Mouse (Mus musculus): ENCODE results near the gene Tmem115. TPM values are rescaled to one million over a fixed set of nuclear protein-coding genes. Genes with fewer than 3 reads are reported as not detected.

Gene Tmem115
- polyA plus RNA-seq, 1 experiment from 2014 or later, result 46.2 TPM

GRCm38 (mm10) chr9:107522400-107522711, 11.4 kb upstream of the Tmem115 start:
- no peaks in the 10 kb centered on the region for H3K36me3 ChIP-seq
- H3K9me3 ChIP-seq, result no peaks in the 10 kb centered on the region
- H3K27me3 ChIP-seq, result peaks cover 48% of the 10 kb centered on the region
- WGBS, result 40% methylated on average over 2 of the region's 2 CpGs
- 0 out of 2 replicates have a peak, but pooled peaks have one; percentile 15 for ATAC-seq (ENCODE audit: insufficient number of reproducible peaks, insufficient read depth, low FRiP score, low TSS enrichment, low read depth)
- no peak overlapping the region for H3K4me3 ChIP-seq
- H3K4me2 ChIP-seq, result peak overlapping the region; percentile 50
- no peak overlapping the region for H3K27ac ChIP-seq
- H3K4me1 ChIP-seq, result peaks cover 38% of the 10 kb centered on the region
- H3K9ac ChIP-seq, result peak overlapping the region; percentile 51

DNA sequence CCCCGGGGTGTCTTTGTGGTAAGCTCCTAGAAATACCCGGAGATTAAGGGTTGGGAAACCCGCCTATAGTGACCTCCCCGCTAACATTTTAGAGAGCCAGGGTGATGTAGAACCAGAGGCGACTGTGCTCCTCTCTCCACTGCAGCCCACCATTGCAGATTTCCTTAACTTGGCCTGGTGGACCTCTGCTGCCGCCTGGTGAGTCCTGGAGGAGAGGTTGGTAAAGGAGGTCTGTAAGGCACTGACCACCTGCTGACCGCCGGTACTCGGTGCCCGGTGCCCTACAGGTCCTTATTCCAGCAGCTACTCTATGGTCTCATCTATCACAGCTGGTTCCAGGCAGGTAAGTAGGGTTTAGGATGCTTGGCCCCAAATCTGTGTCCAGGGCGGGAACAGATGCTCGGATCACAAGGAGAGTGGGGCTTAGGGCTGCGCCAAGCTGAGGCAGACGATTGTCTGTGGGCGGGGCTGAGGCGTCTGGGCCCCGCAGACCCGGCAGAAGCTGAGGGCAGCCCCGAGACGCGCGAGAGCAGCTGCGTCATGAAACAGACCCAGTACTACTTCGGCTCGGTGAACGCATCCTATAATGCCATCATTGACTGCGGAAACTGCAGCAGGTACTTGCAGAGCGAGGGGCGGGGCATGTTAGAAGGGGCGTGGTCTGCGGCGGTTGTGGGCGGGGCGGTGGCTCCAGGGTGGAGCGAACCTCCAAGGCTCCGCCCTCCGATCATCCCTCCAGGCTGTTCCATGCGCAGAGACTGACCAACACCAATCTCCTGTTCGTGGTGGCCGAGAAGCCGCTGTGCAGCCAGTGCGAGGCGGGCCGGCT, 7.3 kb upstream of the Tmem115 start:
- ATAC-seq (ENCODE audit: insufficient number of reproducible peaks, insufficient read depth, low FRiP score, low TSS enrichment, low read depth), result no peak
- Histone ChIP-seq H3K27ac (no peak overlapping the region), H3K27me3 (peaks cover 63% of the 10 kb centered on the region), H3K36me3 (no peaks in the 10 kb centered on the region), H3K9me3 (no peaks in the 10 kb centered on the region), H3K4me1 (peaks cover 26% of the 10 kb centered on the region), H3K4me3 (peak overlapping the region; percentile 44), H3K9ac (peak overlapping the region; percentile 41; the same call in 1 of the 2 replicates), H3K4me2 (peak overlapping the region; percentile 67)
- WGBS, result 5% methylated on average over 44 of the region's 44 CpGs

DNA sequence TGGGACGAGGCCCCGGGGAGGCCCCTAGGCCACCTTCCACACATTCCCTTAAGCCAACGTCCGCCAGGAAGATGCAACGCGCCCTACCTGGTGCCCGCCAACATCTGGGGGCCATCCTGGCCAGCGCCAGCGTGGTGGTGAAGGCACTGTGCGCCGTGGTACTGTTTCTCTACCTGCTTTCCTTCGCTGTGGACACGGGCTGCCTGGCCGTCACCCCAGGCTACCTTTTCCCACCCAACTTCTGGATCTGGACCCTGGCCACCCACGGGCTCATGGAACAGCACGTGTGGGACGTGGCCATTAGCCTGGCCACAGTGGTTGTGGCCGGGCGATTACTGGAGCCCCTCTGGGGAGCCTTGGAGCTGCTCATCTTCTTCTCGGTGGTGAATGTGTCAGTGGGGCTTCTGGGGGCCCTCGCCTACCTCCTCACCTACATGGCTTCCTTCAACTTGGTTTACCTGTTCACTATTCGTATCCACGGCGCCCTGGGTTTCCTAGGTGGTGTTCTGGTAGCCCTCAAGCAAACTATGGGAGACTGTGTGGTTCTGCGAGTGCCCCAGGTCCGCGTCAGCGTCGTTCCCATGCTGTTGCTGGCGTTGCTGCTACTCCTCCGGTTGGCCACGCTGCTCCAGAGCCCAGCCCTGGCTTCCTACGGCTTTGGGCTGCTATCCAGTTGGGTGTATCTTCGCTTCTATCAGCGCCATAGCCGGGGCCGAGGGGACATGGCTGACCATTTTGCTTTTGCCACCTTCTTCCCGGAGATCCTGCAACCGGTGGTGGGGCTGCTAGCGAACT, 860 bp downstream of the Tmem115 start:
- peaks cover 4% of the 10 kb centered on the region; the same call in 1 of the 2 replicates for H3K27me3 ChIP-seq
- H3K9me3 ChIP-seq, result no peaks in the 10 kb centered on the region
- peak overlapping the region; percentile 96 for H3K4me2 ChIP-seq
- H3K27ac ChIP-seq, result peak overlapping the region; percentile 85
- H3K4me1 ChIP-seq, result peaks cover 27% of the 10 kb centered on the region
- ATAC-seq (ENCODE audit: insufficient number of reproducible peaks, insufficient read depth, low FRiP score, low TSS enrichment, low read depth), result no peak
- H3K4me3 ChIP-seq, result peak overlapping the region; percentile 94
- H3K36me3 ChIP-seq, result peaks cover 30% of the 10 kb centered on the region
- under 1% methylated on average over 40 of the region's 40 CpGs for WGBS
- H3K9ac ChIP-seq, result peak overlapping the region; percentile 89

- Histone ChIP-seq H3K4me1 (peaks cover 48% of the 10 kb centered on the region), H3K4me2 (no peak overlapping the region), H3K27me3 (no peaks in the 10 kb centered on the region), H3K9ac (no peak overlapping the region), H3K36me3 (peaks cover 36% of the 10 kb centered on the region), H3K9me3 (no peaks in the 10 kb centered on the region), H3K27ac (no peak overlapping the region), H3K4me3 (no peak overlapping the region)
- 93% methylated on average over 7 of the region's 7 CpGs for WGBS
- ATAC-seq (ENCODE audit: insufficient number of reproducible peaks, insufficient read depth, low FRiP score, low TSS enrichment, low read depth), result no peak
Observed at GRCm38 (mm10) chr9:107538231-107538630, 4.5 kb downstream of the Tmem115 start.

DNA sequence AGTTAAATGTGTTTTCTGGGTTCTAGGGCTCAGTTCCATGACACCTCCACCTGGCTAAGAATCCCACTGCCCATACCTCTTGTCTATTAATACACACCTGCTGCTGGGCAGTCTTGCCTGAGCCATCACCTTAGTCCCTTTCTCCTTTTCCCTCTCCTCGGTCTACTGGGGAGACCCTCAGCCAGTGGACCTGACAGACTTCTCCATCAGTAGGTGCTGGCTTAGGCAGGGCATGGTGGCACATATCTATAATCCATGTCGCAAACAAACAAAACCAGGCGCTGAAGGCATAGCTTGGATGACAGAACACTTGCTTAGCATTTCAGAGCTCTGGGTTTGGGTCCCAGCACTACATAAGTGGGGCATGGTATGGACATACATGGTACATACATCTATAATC, 5.0 kb downstream of the Tmem115 start:
- Histone ChIP-seq H3K4me3 (no peak overlapping the region), H3K9ac (no peak overlapping the region), H3K4me1 (peaks cover 48% of the 10 kb centered on the region), H3K4me2 (no peak overlapping the region), H3K9me3 (no peaks in the 10 kb centered on the region), H3K27me3 (no peaks in the 10 kb centered on the region), H3K27ac (no peak overlapping the region), H3K36me3 (peaks cover 40% of the 10 kb centered on the region)
- ATAC-seq (ENCODE audit: insufficient number of reproducible peaks, insufficient read depth, low FRiP score, low TSS enrichment, low read depth), result no peak
- WGBS, result 91% methylated on average over 3 of the region's 3 CpGs

DNA sequence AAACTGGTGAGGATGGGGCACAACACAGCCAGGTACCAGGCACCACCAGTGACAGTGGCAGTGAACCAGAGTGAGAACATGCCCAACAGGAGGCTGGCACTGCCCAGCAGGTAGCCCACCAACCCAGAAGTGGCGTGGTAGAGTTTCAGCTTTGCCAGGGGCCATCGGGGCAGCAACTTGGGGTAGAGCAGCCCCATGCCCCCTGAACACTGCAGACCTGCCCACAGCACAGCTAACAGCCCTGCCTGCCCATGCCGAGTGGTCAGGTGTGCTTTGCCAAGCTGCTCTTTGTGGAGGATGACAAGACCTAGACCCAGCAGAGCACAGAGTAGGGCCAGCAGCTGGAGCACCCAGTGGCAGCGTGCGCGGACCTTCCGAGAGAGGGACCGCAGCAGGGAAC, 6.2 kb downstream of the Tmem115 start:
- Histone ChIP-seq H3K36me3 (peaks cover 51% of the 10 kb centered on the region), H3K4me1 (peaks cover 48% of the 10 kb centered on the region), H3K9me3 (no peaks in the 10 kb centered on the region), H3K4me3 (no peak overlapping the region), H3K27ac (no peak overlapping the region), H3K27me3 (no peaks in the 10 kb centered on the region), H3K4me2 (no peak overlapping the region), H3K9ac (no peak overlapping the region)
- 93% methylated on average over 8 of the region's 8 CpGs for WGBS
- ATAC-seq (ENCODE audit: insufficient number of reproducible peaks, insufficient read depth, low FRiP score, low TSS enrichment, low read depth), result no peak

- H3K4me3 ChIP-seq, result no peak overlapping the region
- peaks cover 56% of the 10 kb centered on the region for H3K36me3 ChIP-seq
- no peaks in the 10 kb centered on the region for H3K27me3 ChIP-seq
- ATAC-seq (ENCODE audit: insufficient number of reproducible peaks, insufficient read depth, low FRiP score, low TSS enrichment, low read depth), result no peak
- peak overlapping the region; percentile 70 for H3K9ac ChIP-seq
- H3K27ac ChIP-seq, result no peak overlapping the region
- WGBS, result 77% methylated on average over 4 of the region's 4 CpGs
- no peaks in the 10 kb centered on the region for H3K9me3 ChIP-seq
- H3K4me2 ChIP-seq, result peak overlapping the region; percentile 79
- peaks cover 47% of the 10 kb centered on the region for H3K4me1 ChIP-seq
Observed at GRCm38 (mm10) chr9:107540420-107540819, 6.7 kb downstream of the Tmem115 start.

- ATAC-seq (ENCODE audit: insufficient number of reproducible peaks, insufficient read depth, low FRiP score, low TSS enrichment, low read depth), result no peak
- 39% methylated on average over 10 of the region's 10 CpGs for WGBS
- Histone ChIP-seq H3K4me1 (peaks cover 45% of the 10 kb centered on the region), H3K4me2 (peak overlapping the region; percentile 79), H3K36me3 (peaks cover 57% of the 10 kb centered on the region), H3K27ac (0 out of 2 replicates have a peak overlapping the region, but pooled peaks have one; percentile 39), H3K9me3 (no peaks in the 10 kb centered on the region), H3K4me3 (peak overlapping the region; percentile 69), H3K9ac (peak overlapping the region; percentile 70), H3K27me3 (no peaks in the 10 kb centered on the region)
Observed at GRCm38 (mm10) chr9:107541005-107541404, 7.3 kb downstream of the Tmem115 start.

DNA sequence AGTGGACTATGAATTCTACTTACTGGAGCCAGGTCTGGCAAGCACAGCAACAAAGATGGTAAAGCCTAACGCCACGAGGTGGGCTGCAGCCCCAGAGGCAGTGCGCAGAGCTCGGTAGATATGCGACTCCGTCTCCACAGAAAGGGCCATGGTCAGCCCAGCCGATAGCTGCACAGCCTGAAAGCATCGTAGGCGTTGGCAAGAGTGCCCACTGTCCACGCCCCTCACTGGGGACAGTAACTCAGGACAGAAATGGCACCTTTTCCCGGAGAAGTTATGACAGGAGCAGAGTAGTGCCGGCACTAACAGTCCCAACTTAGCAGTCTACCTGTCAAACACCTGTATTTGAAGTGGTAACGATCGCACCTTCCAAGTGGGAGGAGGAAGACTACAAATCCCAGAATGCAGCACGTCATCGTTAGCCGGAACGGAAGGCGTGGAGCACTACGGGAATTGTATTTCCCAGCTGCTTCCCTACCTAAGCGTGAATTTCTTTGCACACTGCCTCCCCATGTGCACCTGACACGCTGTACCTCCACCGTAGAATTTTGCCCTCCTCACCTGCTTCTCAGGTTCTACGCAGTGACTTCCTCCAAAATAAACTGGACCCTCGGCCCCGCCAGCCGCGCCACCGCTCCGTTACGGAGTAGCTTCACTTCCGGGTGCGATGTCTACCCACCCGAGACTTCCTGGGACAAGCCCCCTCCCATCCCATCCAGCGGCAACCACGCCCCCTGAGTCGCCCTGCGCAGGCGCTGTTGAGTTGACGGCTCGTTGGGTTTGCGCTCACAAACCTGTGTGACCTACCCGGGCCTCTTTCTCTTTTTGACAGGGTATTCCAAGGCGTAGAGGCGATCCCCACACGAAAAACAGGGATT, 8.0 kb downstream of the Tmem115 start, which contains the start of the genes Cyb561d2 and Nprl2:
Gene Cyb561d2 (minus strand): TSS at position 720 of the 878 bp plus-strand sequence.
Gene Nprl2 (plus strand): TSS at position 753 of the 878 bp plus-strand sequence.
- Histone ChIP-seq H3K36me3 (peaks cover 56% of the 10 kb centered on the region), H3K4me2 (peak within 1 kb of the TSS; percentile 79), H3K27ac (peak within 1 kb of the TSS; percentile 39; the same call in 1 of the 2 replicates), H3K27me3 (no peaks in the 10 kb centered on the region), H3K4me3 (peak within 1 kb of the TSS; percentile 69), H3K9ac (peak within 1 kb of the TSS; percentile 76), H3K4me1 (peaks cover 45% of the 10 kb centered on the region), H3K9me3 (no peaks in the 10 kb centered on the region)
- under 1% methylated on average over 46 of the region's 46 CpGs for WGBS
- ATAC-seq (ENCODE audit: insufficient number of reproducible peaks, insufficient read depth, low FRiP score, low TSS enrichment, low read depth), result peak; percentile 74

DNA sequence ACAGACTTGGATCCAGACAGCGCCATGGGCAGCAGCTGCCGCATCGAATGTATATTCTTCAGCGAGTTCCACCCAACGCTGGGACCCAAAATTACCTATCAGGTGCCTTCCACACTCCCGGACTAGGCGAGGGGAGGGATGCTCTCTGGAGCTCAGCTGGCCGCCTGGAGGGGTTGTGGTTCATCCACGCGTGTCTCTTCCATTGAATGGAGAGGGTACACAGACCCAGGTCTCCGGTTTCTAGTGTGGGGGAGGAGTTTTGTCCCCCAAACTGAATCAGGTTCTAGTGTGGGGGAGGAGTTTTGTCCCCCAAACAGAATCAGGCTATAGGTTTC, 8.6 kb downstream of the Tmem115 start:
- H3K4me1 ChIP-seq, result peaks cover 45% of the 10 kb centered on the region

DNA sequence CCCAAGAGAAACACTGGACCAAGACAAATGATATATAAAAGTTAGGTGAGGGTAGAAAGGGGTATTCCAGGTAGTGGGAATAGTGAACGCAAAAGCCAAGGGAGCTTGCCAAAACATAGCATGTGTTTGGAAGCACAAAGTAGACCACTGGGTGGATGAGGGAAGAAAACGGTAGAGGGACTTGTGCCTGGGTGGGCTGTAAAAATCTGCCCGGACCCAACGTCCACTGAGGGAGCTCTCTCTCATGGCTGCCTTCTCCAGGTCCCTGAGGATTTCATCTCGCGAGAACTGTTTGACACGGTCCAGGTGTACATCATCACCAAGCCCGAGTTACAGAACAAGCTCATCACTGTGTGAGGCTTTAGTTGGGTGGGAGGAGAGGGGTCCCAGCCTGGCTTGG, 9.0 kb downstream of the Tmem115 start:
- H3K36me3 ChIP-seq, result peaks cover 46% of the 10 kb centered on the region
- peak overlapping the region; percentile 76 for H3K9ac ChIP-seq
- peak overlapping the region; percentile 79 for H3K4me2 ChIP-seq
- H3K27me3 ChIP-seq, result no peaks in the 10 kb centered on the region
- H3K4me1 ChIP-seq, result peaks cover 45% of the 10 kb centered on the region
- H3K9me3 ChIP-seq, result no peaks in the 10 kb centered on the region
- WGBS, result 48% methylated on average over 8 of the region's 8 CpGs
- H3K27ac ChIP-seq, result no peak overlapping the region
- peak overlapping the region; percentile 69 for H3K4me3 ChIP-seq
- no peak for ATAC-seq (ENCODE audit: insufficient number of reproducible peaks, insufficient read depth, low FRiP score, low TSS enrichment, low read depth)

More for the DNA sequence above, 8.6 kb downstream of the Tmem115 start:
- Histone ChIP-seq H3K4me2 (peak overlapping the region; percentile 79), H3K9me3 (no peaks in the 10 kb centered on the region), H3K36me3 (peaks cover 50% of the 10 kb centered on the region), H3K27ac (0 out of 2 replicates have a peak overlapping the region, but pooled peaks have one; percentile 39), H3K9ac (peak overlapping the region; percentile 76), H3K4me3 (peak overlapping the region; percentile 69), H3K27me3 (no peaks in the 10 kb centered on the region)
- ATAC-seq (ENCODE audit: insufficient number of reproducible peaks, insufficient read depth, low FRiP score, low TSS enrichment, low read depth), result no peak
- WGBS, result 1% methylated on average over 11 of the region's 11 CpGs
